In genomic region chr7:111211641-111212040, GRCm38 (mm10) we compare ENCODE assay signal across 16 mouse cellular contexts.
A peak's percentile ranks its signal among the peaks of the same experiment; 100 is the strongest.
DNase-seq lines count a peak whose midpoint lies in the region.
"Had no signal": no experiment of that assay in that cellular context is flagged by ENCODE, and none has a peak within 500 bp of the region (broad histone marks: within the 10 kb centered on the region; RNA-seq: fewer than 3 reads in every experiment).

No protein-coding gene starts in this region.

- intact Hi-C loops in left cerebral cortex, postnatal 4 days (cut with DNase I), result no loop called here
- intact Hi-C loops in left cerebral cortex, postnatal 36 days (cut with DNase I), result no loop called here

- peak; percentile 38 for DNase-seq in embryo, embryonic 10 days (ENCODE audit: low spot score)
- no peak for DNase-seq in embryo, embryonic 11 days
- peak; percentile 41 for DNase-seq in left cerebral cortex, postnatal 4 days
- no peak for DNase-seq in left cerebral cortex, postnatal 36 days (ENCODE audit: low spot score in 2 of 2)
- DNase-seq in embryo, embryonic 10.5 days (ENCODE audit: low spot score), result peak; percentile 9
- DNase-seq in retina, postnatal 1 day, result peak; percentile 93
- no peak for DNase-seq in spleen, postnatal 14 days (ENCODE audit: low spot score in 2 of 2)
- DNase-seq: adrenal gland, postnatal 25 days; cerebellum, postnatal 25 days; gastrocnemius, postnatal 10 days; heart, postnatal 14 days; kidney, postnatal 36 days; liver, embryonic 13.5 days; lung, embryonic 14.5 days; thymus, adult 2 months; thymus, postnatal 4 days had no signal

Comparison
In these comparisons a context has a peak if more than half of its experiments do, and no peak if none do; other contexts are left out.
1. DNase-seq: peak in embryo, embryonic 10 days (single experiment), left cerebral cortex, postnatal 4 days (single experiment), embryo, embryonic 10.5 days (single experiment) and retina, postnatal 1 day (single experiment); none in embryo, embryonic 11 days (single experiment), left cerebral cortex, postnatal 36 days (0 of 2) and spleen, postnatal 14 days (0 of 2).